Mouse (Mus musculus) C2C12 (cell line): ENCODE data around the gene Anxa3. TPM values are rescaled to one million over a fixed set of nuclear protein-coding genes. Genes with fewer than 3 reads are reported as not detected.

Experiments
- H3K27me3 ChIP-seq: one replicate; pipeline ENCODE4 v1.6.1; 2011; ENCODE audit not compliant: control insufficient read depth, insufficient read depth, insufficient read length
- H3K36me3 ChIP-seq: one replicate; pipeline ENCODE4 v1.6.1; 2011; ENCODE audit not compliant: control insufficient read depth, insufficient read depth
- H3K4me3 ChIP-seq: one replicate; pipeline ENCODE4 v1.5.1; 2011; ENCODE audit warnings: mild to moderate bottlenecking, control low read depth; ENCODE audit not compliant: poor library complexity, insufficient read depth, severe bottlenecking
- H3K79me2 ChIP-seq: one replicate; pipeline ENCODE4 v1.6.1; 2011; ENCODE audit not compliant: control insufficient read depth, insufficient read depth
- H3K79me3 ChIP-seq: one replicate; pipeline ENCODE4 v1.6.1; 2011; ENCODE audit warnings: low read depth, control low read depth
- H3ac ChIP-seq: one replicate; pipeline ENCODE3; 2011; ENCODE audit warnings: low read depth; ENCODE audit not compliant: control insufficient read depth, insufficient read length
- CEBPB ChIP-seq: IDR thresholded peaks from one replicate; pipeline ENCODE4 v1.6.1; 2011; ENCODE audit warnings: low read depth, mild to moderate bottlenecking, control low read depth, moderate library complexity
- CTCF ChIP-seq: IDR thresholded peaks from one replicate; pipeline ENCODE4 v1.5.1; 2011; ENCODE audit not compliant: control insufficient read depth, insufficient read depth, insufficient read length
- FOSL1 ChIP-seq: IDR thresholded peaks from one replicate; pipeline ENCODE4 v1.8.0; 2011; ENCODE audit warnings: mild to moderate bottlenecking, low read length; ENCODE audit not compliant: poor library complexity, insufficient read depth, severe bottlenecking
- MAX ChIP-seq: IDR thresholded peaks from one replicate; pipeline ENCODE4 v1.6.1; 2011; ENCODE audit warnings: mild to moderate bottlenecking, control low read depth
- MYOD1 ChIP-seq: IDR thresholded peaks from one replicate; pipeline ENCODE4 v1.6.1; 2011; ENCODE audit warnings: low read depth; ENCODE audit not compliant: control insufficient read depth, insufficient read length
- MYOG ChIP-seq: IDR thresholded peaks from one replicate; pipeline ENCODE4 v1.6.1; 2011; ENCODE audit not compliant: control insufficient read depth, insufficient read length; ENCODE audit errors: extremely low read depth
- USF1 ChIP-seq: IDR thresholded peaks from one replicate; pipeline ENCODE4 v1.6.1; 2011; ENCODE audit warnings: low read depth, mild to moderate bottlenecking, control low read depth, moderate library complexity
- polyA plus RNA-seq: library from polyadenylated mRNA; unstranded; fragments of >200 nt; fragmentation: generic; extraction: Trizol; gene quantifications from one replicate; pipeline ENCODE4 v1.2.1, GENCODE M21; 2012; ENCODE audit warnings: missing spikeins

Anxa3 gene
- polyA plus RNA-seq, 1 experiment: 169 TPM

GRCm38 (mm10) chr5:96870996-96871395 lies 77.9 kb downstream of the Anxa3 start:
- H3K79me3 ChIP-seq: no peaks in the 10 kb centered on the region
- H3K36me3 ChIP-seq: no peaks in the 10 kb centered on the region
- H3K27me3 ChIP-seq: no peaks in the 10 kb centered on the region
- H3K4me3 ChIP-seq: no peak overlapping the region
- H3ac ChIP-seq: no peak overlapping the region
- no peaks in the 10 kb centered on the region for H3K79me2 ChIP-seq
- TF ChIP-seq MAX: no peak
- no peak for TF ChIP-seq FOSL1
- TF ChIP-seq USF1: no peak
- no peak for TF ChIP-seq MYOG
- TF ChIP-seq CTCF: no peak
- TF ChIP-seq CEBPB: no peak
- TF ChIP-seq MYOD1: no peak

- H3K27me3 ChIP-seq: no peaks in the 10 kb centered on the region
- no peak overlapping the region for H3K4me3 ChIP-seq
- H3K79me3 ChIP-seq: no peaks in the 10 kb centered on the region
- no peak overlapping the region for H3ac ChIP-seq
- no peaks in the 10 kb centered on the region for H3K79me2 ChIP-seq
- no peak for TF ChIP-seq MYOG
- no peak for TF ChIP-seq FOSL1
- TF ChIP-seq CEBPB: no peak
- no peak for TF ChIP-seq USF1
- TF ChIP-seq CTCF: no peak
- no peak for TF ChIP-seq MYOD1
- no peak for TF ChIP-seq MAX
- no peaks in the 10 kb centered on the region for H3K36me3 ChIP-seq
Observed at GRCm38 (mm10) chr5:96878178-96878577, 85.0 kb downstream of the Anxa3 start.

GRCm38 (mm10) chr5:96878851-96879540 lies 85.9 kb downstream of the Anxa3 start:
- no peaks in the 10 kb centered on the region for H3K79me2 ChIP-seq
- no peak for TF ChIP-seq MYOG
- no peak for TF ChIP-seq CEBPB
- TF ChIP-seq MYOD1: no peak
- TF ChIP-seq FOSL1: no peak
- no peak for TF ChIP-seq MAX
- no peak for TF ChIP-seq USF1
- no peak for TF ChIP-seq CTCF
- H3K4me3 ChIP-seq: no peak overlapping the region

GRCm38 (mm10) chr5:96880231-96880630 lies 87.1 kb downstream of the Anxa3 start:
- no peak for TF ChIP-seq MAX
- no peak for TF ChIP-seq CEBPB
- no peak for TF ChIP-seq CTCF
- no peak for TF ChIP-seq USF1
- TF ChIP-seq MYOD1: no peak
- no peak for TF ChIP-seq FOSL1
- no peak for TF ChIP-seq MYOG
- no peaks in the 10 kb centered on the region for H3K36me3 ChIP-seq
- no peaks in the 10 kb centered on the region for H3K79me2 ChIP-seq
- H3ac ChIP-seq: no peak overlapping the region
- H3K4me3 ChIP-seq: no peak overlapping the region
- H3K79me3 ChIP-seq: no peaks in the 10 kb centered on the region
- no peaks in the 10 kb centered on the region for H3K27me3 ChIP-seq

More at GRCm38 (mm10) chr5:96878851-96879540, 85.9 kb downstream of the Anxa3 start:
- Histone ChIP-seq H3K27me3 (no peaks in the 10 kb centered on the region), H3ac (no peak overlapping the region), H3K79me3 (no peaks in the 10 kb centered on the region), H3K36me3 (no peaks in the 10 kb centered on the region)

GRCm38 (mm10) chr5:96881118-96881517 lies 88.0 kb downstream of the Anxa3 start:
- no peak overlapping the region for H3ac ChIP-seq
- H3K4me3 ChIP-seq: no peak overlapping the region
- no peaks in the 10 kb centered on the region for H3K79me2 ChIP-seq
- H3K27me3 ChIP-seq: no peaks in the 10 kb centered on the region
- H3K79me3 ChIP-seq: no peaks in the 10 kb centered on the region
- H3K36me3 ChIP-seq: no peaks in the 10 kb centered on the region
- no peak for TF ChIP-seq MAX
- no peak for TF ChIP-seq MYOG
- no peak for TF ChIP-seq FOSL1
- TF ChIP-seq USF1: no peak
- no peak for TF ChIP-seq MYOD1
- TF ChIP-seq CTCF: no peak
- no peak for TF ChIP-seq CEBPB

- Histone ChIP-seq H3K79me3 (no peaks in the 10 kb centered on the region), H3K27me3 (no peaks in the 10 kb centered on the region), H3K36me3 (no peaks in the 10 kb centered on the region), H3ac (no peak overlapping the region), H3K4me3 (no peak overlapping the region), H3K79me2 (no peaks in the 10 kb centered on the region)
- no peak for TF ChIP-seq MYOG
- TF ChIP-seq MAX: no peak
- TF ChIP-seq MYOD1: no peak
- TF ChIP-seq CTCF: no peak
- TF ChIP-seq USF1: no peak
- TF ChIP-seq CEBPB: no peak
- no peak for TF ChIP-seq FOSL1
Observed at GRCm38 (mm10) chr5:96881613-96882012, 88.5 kb downstream of the Anxa3 start.
